Mouse (Mus musculus): ENCODE results near the gene Fam20a. TPM values are rescaled to one million over a fixed set of nuclear protein-coding genes. Genes with fewer than 3 reads are reported as not detected.
"Not testable (repeated sequence)": the region's sequence is repeated elsewhere in the genome, so short reads cannot be mapped to it uniquely, and the experiment has no call there.

Gene Fam20a
- polyA plus RNA-seq, 1 experiment from 2014 or later, result 2.3 TPM

GRCm38 (mm10) chr11:109665424-109665823, 56.7 kb downstream of the Fam20a start:
- Histone ChIP-seq H3K27me3 (ENCODE audit: control insufficient read depth, insufficient read depth, low read length) (no peaks in the 10 kb centered on the region), H3K9me3 (ENCODE audit: control insufficient read depth, low read length) (no peaks in the 10 kb centered on the region), H3K4me3 (ENCODE audit: low read depth, low read length) (no peak overlapping the region), H3K4me1 (replicated peaks; ENCODE audit: control insufficient read depth, insufficient read depth, low read length) (no peaks in the 10 kb centered on the region), H3K4me2 (ENCODE audit: low read depth, low read length, severe bottlenecking) (no peak overlapping the region), H3K27ac (ENCODE audit: low read depth, low read length) (no peak overlapping the region), H3K9ac (ENCODE audit: low read length) (no peak overlapping the region), H3K36me3 (ENCODE audit: control insufficient read depth, insufficient read depth, low read length) (peaks cover 8% of the 10 kb centered on the region; the same call in 1 of the 2 replicates)
- no peak for ATAC-seq (replicated peaks; ENCODE audit: low FRiP score)
- 88% methylated on average over 6 of the region's 6 CpGs for WGBS
- DNase-seq (ENCODE audit: low spot score), result no peak

- Histone ChIP-seq H3K9ac (ENCODE audit: low read length) (no peak overlapping the region), H3K4me2 (ENCODE audit: low read depth, low read length, severe bottlenecking) (no peak overlapping the region), H3K9me3 (ENCODE audit: control insufficient read depth, low read length) (no peaks in the 10 kb centered on the region), H3K27me3 (ENCODE audit: control insufficient read depth, insufficient read depth, low read length) (no peaks in the 10 kb centered on the region), H3K4me1 (replicated peaks; ENCODE audit: control insufficient read depth, insufficient read depth, low read length) (no peaks in the 10 kb centered on the region), H3K4me3 (ENCODE audit: low read depth, low read length) (no peak overlapping the region), H3K27ac (ENCODE audit: low read depth, low read length) (no peak overlapping the region), H3K36me3 (ENCODE audit: control insufficient read depth, insufficient read depth, low read length) (peaks cover 11% of the 10 kb centered on the region; the same call in 1 of the 2 replicates)
- 90% methylated on average over 13 of the region's 13 CpGs for WGBS
- no peak for ATAC-seq (replicated peaks; ENCODE audit: low FRiP score)
- no peak for DNase-seq (ENCODE audit: low spot score)
Observed at GRCm38 (mm10) chr11:109664293-109664692, 57.8 kb downstream of the Fam20a start.

GRCm38 (mm10) chr11:109660526-109660925, 61.6 kb downstream of the Fam20a start:
- not testable (repeated sequence) for H3K4me1 ChIP-seq (replicated peaks; ENCODE audit: control insufficient read depth, insufficient read depth, low read length); ATAC-seq (replicated peaks; ENCODE audit: low FRiP score); H3K9ac ChIP-seq (ENCODE audit: low read length); H3K27me3 ChIP-seq (ENCODE audit: control insufficient read depth, insufficient read depth, low read length); H3K9me3 ChIP-seq (ENCODE audit: control insufficient read depth, low read length); H3K4me2 ChIP-seq (ENCODE audit: low read depth, low read length, severe bottlenecking); H3K27ac ChIP-seq (ENCODE audit: low read depth, low read length); DNase-seq (ENCODE audit: low spot score); H3K36me3 ChIP-seq (ENCODE audit: control insufficient read depth, insufficient read depth, low read length); H3K4me3 ChIP-seq (ENCODE audit: low read depth, low read length)
- 93% methylated on average over 8 of the region's 8 CpGs for WGBS

GRCm38 (mm10) chr11:109656232-109656631, 65.8 kb downstream of the Fam20a start:
- Histone ChIP-seq H3K4me3 (ENCODE audit: low read depth, low read length) (no peak overlapping the region), H3K36me3 (ENCODE audit: control insufficient read depth, insufficient read depth, low read length) (peaks cover 8% of the 10 kb centered on the region), H3K27me3 (ENCODE audit: control insufficient read depth, insufficient read depth, low read length) (no peaks in the 10 kb centered on the region), H3K27ac (ENCODE audit: low read depth, low read length) (no peak overlapping the region), H3K4me1 (replicated peaks; ENCODE audit: control insufficient read depth, insufficient read depth, low read length) (peaks cover 13% of the 10 kb centered on the region), H3K9ac (ENCODE audit: low read length) (no peak overlapping the region), H3K9me3 (ENCODE audit: control insufficient read depth, low read length) (no peaks in the 10 kb centered on the region), H3K4me2 (ENCODE audit: low read depth, low read length, severe bottlenecking) (no peak overlapping the region)
- DNase-seq (ENCODE audit: low spot score) (no peak), ATAC-seq (replicated peaks; ENCODE audit: low FRiP score) (no peak)
- 92% methylated on average over 7 of the region's 7 CpGs for WGBS

GRCm38 (mm10) chr11:109654581-109654980, 67.5 kb downstream of the Fam20a start:
- 92% methylated on average over 6 of the region's 6 CpGs for WGBS

GRCm38 (mm10) chr11:109653201-109653600, 68.9 kb downstream of the Fam20a start:
- DNase-seq (ENCODE audit: low spot score) (no peak), ATAC-seq (replicated peaks; ENCODE audit: low FRiP score) (no peak)
- Histone ChIP-seq H3K9me3 (ENCODE audit: control insufficient read depth, low read length) (no peaks in the 10 kb centered on the region), H3K27ac (ENCODE audit: low read depth, low read length) (no peak overlapping the region), H3K36me3 (ENCODE audit: control insufficient read depth, insufficient read depth, low read length) (peaks cover 3% of the 10 kb centered on the region), H3K4me1 (replicated peaks; ENCODE audit: control insufficient read depth, insufficient read depth, low read length) (peaks cover 13% of the 10 kb centered on the region), H3K9ac (ENCODE audit: low read length) (no peak overlapping the region), H3K4me2 (ENCODE audit: low read depth, low read length, severe bottlenecking) (no peak overlapping the region; the same call in 1 of the 2 replicates), H3K4me3 (ENCODE audit: low read depth, low read length) (no peak overlapping the region), H3K27me3 (ENCODE audit: control insufficient read depth, insufficient read depth, low read length) (no peaks in the 10 kb centered on the region)
- WGBS, result 84% methylated on average over 8 of the region's 8 CpGs

More at GRCm38 (mm10) chr11:109654581-109654980, 67.5 kb downstream of the Fam20a start:
- ATAC-seq (replicated peaks; ENCODE audit: low FRiP score) (no peak), DNase-seq (ENCODE audit: low spot score) (no peak)
- H3K4me2 ChIP-seq (ENCODE audit: low read depth, low read length, severe bottlenecking), result no peak overlapping the region
- H3K36me3 ChIP-seq (ENCODE audit: control insufficient read depth, insufficient read depth, low read length), result peaks cover 6% of the 10 kb centered on the region
- no peaks in the 10 kb centered on the region for H3K9me3 ChIP-seq (ENCODE audit: control insufficient read depth, low read length)
- H3K27ac ChIP-seq (ENCODE audit: low read depth, low read length), result no peak overlapping the region
- peaks cover 13% of the 10 kb centered on the region for H3K4me1 ChIP-seq (replicated peaks; ENCODE audit: control insufficient read depth, insufficient read depth, low read length)
- no peak overlapping the region for H3K9ac ChIP-seq (ENCODE audit: low read length)
- no peak overlapping the region for H3K4me3 ChIP-seq (ENCODE audit: low read depth, low read length)
- no peaks in the 10 kb centered on the region for H3K27me3 ChIP-seq (ENCODE audit: control insufficient read depth, insufficient read depth, low read length)

- Histone ChIP-seq H3K4me3 (ENCODE audit: low read depth, low read length) (peak overlapping the region; percentile 97), H3K4me2 (ENCODE audit: low read depth, low read length, severe bottlenecking) (peak overlapping the region; percentile 84), H3K27ac (ENCODE audit: low read depth, low read length) (no peak overlapping the region), H3K9me3 (ENCODE audit: control insufficient read depth, low read length) (no peaks in the 10 kb centered on the region), H3K27me3 (ENCODE audit: control insufficient read depth, insufficient read depth, low read length) (no peaks in the 10 kb centered on the region), H3K4me1 (replicated peaks; ENCODE audit: control insufficient read depth, insufficient read depth, low read length) (peaks cover 13% of the 10 kb centered on the region), H3K36me3 (ENCODE audit: control insufficient read depth, insufficient read depth, low read length) (peaks cover 3% of the 10 kb centered on the region), H3K9ac (ENCODE audit: low read length) (peak overlapping the region; percentile 93; the same call in 1 of the 2 replicates)
- WGBS, result 65% methylated on average over 6 of the region's 6 CpGs
- no peak for DNase-seq (ENCODE audit: low spot score)
- ATAC-seq (replicated peaks; ENCODE audit: low FRiP score), result no peak
Observed at GRCm38 (mm10) chr11:109652505-109652904, 69.6 kb downstream of the Fam20a start.

GRCm38 (mm10) chr11:109651566-109652024, 70.5 kb downstream of the Fam20a start:
- H3K9me3 ChIP-seq (ENCODE audit: control insufficient read depth, low read length), result no peaks in the 10 kb centered on the region
- peak; percentile 12 for ATAC-seq (replicated peaks; ENCODE audit: low FRiP score)
- peak overlapping the region; percentile 97 for H3K4me3 ChIP-seq (ENCODE audit: low read depth, low read length)
- H3K4me2 ChIP-seq (ENCODE audit: low read depth, low read length, severe bottlenecking), result peak overlapping the region; percentile 84
- peaks cover 13% of the 10 kb centered on the region for H3K4me1 ChIP-seq (replicated peaks; ENCODE audit: control insufficient read depth, insufficient read depth, low read length)
- H3K36me3 ChIP-seq (ENCODE audit: control insufficient read depth, insufficient read depth, low read length), result peaks cover 3% of the 10 kb centered on the region
- H3K27me3 ChIP-seq (ENCODE audit: control insufficient read depth, insufficient read depth, low read length), result no peaks in the 10 kb centered on the region
- peak; percentile 75 for DNase-seq (ENCODE audit: low spot score)
- WGBS, result 1% methylated on average over 21 of the region's 21 CpGs
- peak overlapping the region; percentile 89; the same call in 1 of the 2 replicates for H3K27ac ChIP-seq (ENCODE audit: low read depth, low read length)
- H3K9ac ChIP-seq (ENCODE audit: low read length), result peak overlapping the region; percentile 93

All from forebrain, embryonic 11.5 days (tissue).